In genomic region chr14:118307060-118307459, GRCm38 (mm10) we compare ENCODE assay signal across 39 mouse cellular contexts. TPM values are rescaled to one million over a fixed set of nuclear protein-coding genes. Genes with fewer than 3 reads are reported as not detected.
"Had no signal": no experiment of that assay in that cellular context is flagged by ENCODE, and none has a peak within 500 bp of the region (broad histone marks: within the 10 kb centered on the region; RNA-seq: fewer than 3 reads in every experiment).

No protein-coding gene starts in this region.

- H3K4me3 ChIP-seq: gastrocnemius, adult 2 months; heart, embryonic 13.5 days; heart, embryonic 15.5 days; hindbrain, embryonic 13.5 days; hindbrain, embryonic 15.5 days; kidney, embryonic 15.5 days; layer of hippocampus, adult 2 months; left cerebral cortex, adult 2 months; limb, embryonic 13.5 days; liver, embryonic 13.5 days had no signal

- H3K9me3 ChIP-seq: heart, embryonic 13.5 days; heart, embryonic 15.5 days; hindbrain, embryonic 13.5 days; hindbrain, embryonic 15.5 days; kidney, embryonic 15.5 days; limb, embryonic 13.5 days; liver, embryonic 13.5 days had no signal

- ATAC-seq: hindbrain, postnatal 0 days; intestine, embryonic 16.5 days had no signal

- DNase-seq: gastrocnemius, adult 2 months; gastrocnemius, postnatal 10 days; gastrocnemius, postnatal 25 days; heart, adult 18-20 months; heart, postnatal 14 days; heart, postnatal 36 days; kidney, adult 11 months; kidney, adult 2 months; kidney, adult 9 months; kidney, postnatal 25 days; kidney, postnatal 4 days; liver; liver, embryonic 13.5 days had no signal

- H3K36me3 ChIP-seq: heart, embryonic 13.5 days; heart, embryonic 15.5 days; hindbrain, embryonic 13.5 days; hindbrain, embryonic 15.5 days; kidney, embryonic 15.5 days; limb, embryonic 13.5 days; liver, embryonic 13.5 days had no signal

- H3K27ac ChIP-seq: gastrocnemius, adult 2 months; heart, embryonic 13.5 days; heart, embryonic 15.5 days; hindbrain, embryonic 13.5 days; hindbrain, embryonic 15.5 days; hindbrain, postnatal 0 days; kidney, embryonic 15.5 days; kidney, postnatal 0 days; layer of hippocampus, adult 2 months; left cerebral cortex, adult 2 months; limb, embryonic 13.5 days; liver, embryonic 13.5 days had no signal

- H3K27me3 ChIP-seq: heart, embryonic 13.5 days; heart, embryonic 15.5 days; hindbrain, embryonic 15.5 days; limb, embryonic 13.5 days; liver, embryonic 13.5 days had no signal

- H3K9ac ChIP-seq: heart, embryonic 13.5 days; heart, embryonic 15.5 days; hindbrain, embryonic 13.5 days; hindbrain, embryonic 15.5 days; kidney, embryonic 15.5 days; limb, embryonic 13.5 days; liver, embryonic 13.5 days had no signal

- H3K4me2 ChIP-seq: heart, embryonic 11.5 days; heart, embryonic 13.5 days; heart, embryonic 15.5 days; hindbrain, embryonic 13.5 days; hindbrain, embryonic 15.5 days; kidney, embryonic 15.5 days; limb, embryonic 13.5 days; liver, embryonic 11.5 days; liver, embryonic 13.5 days had no signal

- H3K4me1 ChIP-seq: kidney, embryonic 15.5 days; liver, embryonic 13.5 days had no signal

RNA-seq across cellular contexts. Expression of gene Gm9376, which starts 40.3 kb away (rescaled TPM):
- total RNA-seq: gastrocnemius, adult 2 months; gastrocnemius, postnatal 10 days; gastrocnemius, postnatal 25 days; gastrocnemius, postnatal 4 days; granulocyte monocyte progenitor cell, adult 5-6 weeks; heart, adult 18-20 months; heart, adult 8-10 months; heart, postnatal 14 days; heart, postnatal 36 days; hematopoietic stem cell, adult 5-6 weeks; hindbrain, postnatal 0 days; layer of hippocampus, adult 2 months; layer of hippocampus, postnatal 10 days; layer of hippocampus, postnatal 25 days; left cerebral cortex, adult 2 months; left cerebral cortex, postnatal 14 days; left cerebral cortex, postnatal 36 days had no signal
- polyA plus RNA-seq: frontal cortex, adult 2 months; heart, embryonic 11.5 days; heart, embryonic 13.5 days; heart, embryonic 15.5 days; heart, postnatal 0 days; hindbrain, embryonic 11.5 days; hindbrain, embryonic 13.5 days; hindbrain, embryonic 15.5 days; hindbrain, postnatal 0 days; intestine, embryonic 14.5 days; intestine, embryonic 16.5 days; kidney, adult 2 months; kidney, embryonic 15.5 days; kidney, postnatal 0 days; limb, embryonic 11.5 days; limb, embryonic 13.5 days; liver, embryonic 11.5 days; liver, embryonic 13.5 days had no signal
